Mouse (Mus musculus): ENCODE measurements around the gene Pin1.
"Not testable (repeated sequence)": the region's sequence is repeated elsewhere in the genome, so short reads cannot be mapped to it uniquely, and the experiment has no call there.

The Pin1 gene

GRCm38 (mm10) chr9:20651602-20652259 is at the start of gene Pin1:
Gene Pin1 (plus strand): TSS chr9:20652095.
- DNase-seq (ENCODE audit: inconsistent age in 2 of 2, low spot score in 1 of 2) = peak; percentile 99

- DNase-seq (ENCODE audit: inconsistent age in 2 of 2, low spot score in 1 of 2) = no peak
These were observed 45.6 kb upstream of the Pin1 start for GRCm38 (mm10) chr9:20606269-20606668.

GRCm38 (mm10) chr9:20607100-20607974 is 44.6 kb upstream of the Pin1 start:
- DNase-seq (ENCODE audit: inconsistent age in 2 of 2, low spot score in 1 of 2) = peak; percentile 91 to 98

- no peak for DNase-seq (ENCODE audit: inconsistent age in 2 of 2, low spot score in 1 of 2)
These were observed 41.9 kb upstream of the Pin1 start for GRCm38 (mm10) chr9:20609831-20610464.

GRCm38 (mm10) chr9:20611976-20612375 is 39.9 kb upstream of the Pin1 start:
- no peak for DNase-seq (ENCODE audit: inconsistent age in 2 of 2, low spot score in 1 of 2)

- no peak for DNase-seq (ENCODE audit: inconsistent age in 2 of 2, low spot score in 1 of 2)
These were observed 35.2 kb upstream of the Pin1 start for GRCm38 (mm10) chr9:20616685-20617084.

- DNase-seq (ENCODE audit: inconsistent age in 2 of 2, low spot score in 1 of 2) = no peak
These were observed 20.6 kb upstream of the Pin1 start for GRCm38 (mm10) chr9:20631332-20631731.

- not testable (repeated sequence) for DNase-seq (ENCODE audit: inconsistent age in 2 of 2, low spot score in 1 of 2)
These were observed 16.2 kb upstream of the Pin1 start for GRCm38 (mm10) chr9:20635676-20636075.

- DNase-seq (ENCODE audit: inconsistent age in 2 of 2, low spot score in 1 of 2) = no peak
These were observed 15.6 kb upstream of the Pin1 start for GRCm38 (mm10) chr9:20636256-20636655.

- DNase-seq (ENCODE audit: inconsistent age in 2 of 2, low spot score in 1 of 2) = no peak
These were observed 15.1 kb upstream of the Pin1 start for GRCm38 (mm10) chr9:20636790-20637189.

- peak in 1 of 2 experiments; percentile 25 for DNase-seq (ENCODE audit: inconsistent age in 2 of 2, low spot score in 1 of 2)
These were observed 13.3 kb upstream of the Pin1 start for GRCm38 (mm10) chr9:20638552-20638951.

GRCm38 (mm10) chr9:20639486-20639885 is 12.4 kb upstream of the Pin1 start:
- DNase-seq (ENCODE audit: inconsistent age in 2 of 2, low spot score in 1 of 2) = no peak

GRCm38 (mm10) chr9:20641501-20641900 is 10.4 kb upstream of the Pin1 start:
- peak in 1 of 2 experiments; percentile 35 for DNase-seq (ENCODE audit: inconsistent age in 2 of 2, low spot score in 1 of 2)

- peak; percentile 68 to 81 for DNase-seq (ENCODE audit: inconsistent age in 2 of 2, low spot score in 1 of 2)
These were observed 9.6 kb upstream of the Pin1 start, which contains the start of gene Ubl5 for GRCm38 (mm10) chr9:20642101-20642895. Gene Ubl5 (plus strand): TSS chr9:20642878.

GRCm38 (mm10) chr9:20642896-20643466 is 8.9 kb upstream of the Pin1 start:
- DNase-seq (ENCODE audit: inconsistent age in 2 of 2, low spot score in 1 of 2) = peak; percentile 88 to 95

GRCm38 (mm10) chr9:20643781-20644180 is 8.1 kb upstream of the Pin1 start:
- DNase-seq (ENCODE audit: inconsistent age in 2 of 2, low spot score in 1 of 2) = peak in 1 of 2 experiments; percentile 62

GRCm38 (mm10) chr9:20644360-20645081 is 7.4 kb upstream of the Pin1 start, which contains the start of gene Fbxl12:
Gene Fbxl12 (minus strand): TSS chr9:20644767.
- peak; percentile 86 to 95 for DNase-seq (ENCODE audit: inconsistent age in 2 of 2, low spot score in 1 of 2)

GRCm38 (mm10) chr9:20645121-20645520 is 6.8 kb upstream of the Pin1 start:
- no peak for DNase-seq (ENCODE audit: inconsistent age in 2 of 2, low spot score in 1 of 2)

GRCm38 (mm10) chr9:20652260-20652658 is 364 bp downstream of the Pin1 start:
- no peak for DNase-seq (ENCODE audit: inconsistent age in 2 of 2, low spot score in 1 of 2)

- no peak for DNase-seq (ENCODE audit: inconsistent age in 2 of 2, low spot score in 1 of 2)
These were observed 2.0 kb downstream of the Pin1 start for GRCm38 (mm10) chr9:20653859-20654258.

All from adrenal gland, adult (tissue).